Mouse (Mus musculus) CH12.LX (cell line): ENCODE measurements around the gene Gm8246. TPM values are rescaled to one million over a fixed set of nuclear protein-coding genes. Genes with fewer than 3 reads are reported as not detected.
"Not testable (repeated sequence)": the region's sequence is repeated elsewhere in the genome, so short reads cannot be mapped to it uniquely, and the experiment has no call there.

Experiments used
- DNase-seq: peaks from one replicate; pipeline ENCODE4 v3.0.0-alpha.2; 2013; ENCODE audit errors: extremely low read depth
- H3K27ac ChIP-seq: 2 replicates; pipeline ENCODE4 v1.5.1; 2012; ENCODE audit warnings: low read depth, mild to moderate bottlenecking, control low read depth, moderate library complexity; ENCODE audit not compliant: insufficient read depth
- H3K27me3 ChIP-seq: replicated peaks from 2 replicates; pipeline ENCODE3; 2012; ENCODE audit warnings: inconsistent platforms
- H3K36me3 ChIP-seq, 2 experiments: replicated peaks in 1 of 2; 2 replicates each; pipeline versions ENCODE3 to v1.6.1; 2012; ENCODE audit warnings: inconsistent platforms in 1 of 2, low read length in 1 of 2, mild to moderate bottlenecking in 1 of 2, mixed read lengths in 1 of 2, moderate library complexity in 1 of 2; ENCODE audit not compliant: control insufficient read depth in 1 of 2, insufficient read depth in 1 of 2
- H3K4me1 ChIP-seq, 2 experiments: 2 replicates each; pipeline ENCODE4 v1.6.1; 2012; ENCODE audit warnings: inconsistent platforms in 1 of 2, moderate library complexity in 1 of 2; ENCODE audit not compliant: insufficient read depth in 2 of 2, control insufficient read depth in 1 of 2
- H3K4me2 ChIP-seq: 2 replicates; pipeline ENCODE4 v1.6.1; 2012; ENCODE audit warnings: low read depth, mild to moderate bottlenecking, control low read depth; ENCODE audit not compliant: poor library complexity, insufficient read depth, severe bottlenecking
- H3K4me3 ChIP-seq, 3 experiments: fragments of 150-350 bp in 1 of 3; sonication (generic) in 1 of 3; replicated peaks in 1 of 3; 2 replicates each; pipeline versions ENCODE3 to v1.5.1; 2011 to 2012; ENCODE audit warnings: low read depth in 2 of 3, low read length in 2 of 3, mild to moderate bottlenecking in 2 of 3, moderate library complexity in 2 of 3, control low read depth in 1 of 3, improper control_type of control experiment in 1 of 3, inconsistent platforms in 1 of 3, mixed read lengths in 1 of 3; ENCODE audit not compliant: poor library complexity in 1 of 3
- H3K79me2 ChIP-seq: replicated peaks from 2 replicates; pipeline ENCODE4 v1.6.1; 2012; ENCODE audit warnings: mild to moderate bottlenecking, moderate library complexity; ENCODE audit not compliant: control insufficient read depth, poor library complexity, insufficient read depth, severe bottlenecking; ENCODE audit errors: extremely low read depth
- H3K9ac ChIP-seq: 2 replicates; pipeline ENCODE4 v1.6.1; 2012; ENCODE audit warnings: low read depth, mild to moderate bottlenecking, control low read depth, moderate library complexity; ENCODE audit not compliant: insufficient read depth
- H3K9me3 ChIP-seq: replicated peaks from 2 replicates; pipeline ENCODE3; 2012; ENCODE audit warnings: low read length, inconsistent platforms, mixed read lengths
- dilution Hi-C: fragments of 300-500 bp; cut with MboI; formaldehyde crosslinking; loops from 2 replicates; pipeline ENCODE4 v1.14.3; 2020; ENCODE audit warnings: low sequenced_read_pairs; ENCODE audit not compliant: extremely low pct_unique_long_range_greater_than_20kb, extremely low pct_ligation_motif_present
- in situ Hi-C: fragments of 300-500 bp; cut with MboI; formaldehyde crosslinking; loops from 3 replicates; pipeline ENCODE4 v1.14.3; 2019; ENCODE audit warnings: low sequenced_read_pairs, low pct_ligation_motif_present, low pct_unique_long_range_greater_than_20kb, mixed read lengths
- polyA plus RNA-seq: library from polyadenylated mRNA; unstranded; fragments of >175 nt; gene quantifications from 2 replicates; pipeline ENCODE4 v1.2.1, GENCODE M21; 2012; ENCODE audit warnings: low read depth; ENCODE audit not compliant: insufficient read length
- total RNA-seq, 2 experiments: library from RNA; depleted of rRNA; stranded (reverse); fragments of 300-350 nt in 1 of 2; fragments of >200 nt in 1 of 2; gene quantifications; 2 replicates each; pipeline ENCODE4 v1.2.3; 2012 to 2014

Gm8246 gene
- not detected in 2 replicates for total RNA-seq (2012; rRNA removed)
- not detected in 2 replicates for total RNA-seq (2014; rRNA removed)
- not detected in 2 replicates for polyA plus RNA-seq

- dilution Hi-C loops, H3K36me3 ChIP-seq, H3K4me2 ChIP-seq, H3K9me3 ChIP-seq, in situ Hi-C loops, H3K27ac ChIP-seq, H3K4me1 ChIP-seq, H3K79me2 ChIP-seq, H3K4me3 ChIP-seq, DNase-seq, H3K9ac ChIP-seq, H3K27me3 ChIP-seq: not testable (repeated sequence)
These were observed at the start of gene Gm8246 for GRCm38 (mm10) chr14:5477730-5478129. Gene Gm8246, minus strand, starts transcription at chr14:5477830.

GRCm38 (mm10) chr14:5501374-5501773 lies 23.7 kb upstream of the Gm8246 start, which contains the start of gene Gm3488:
Gene Gm3488, plus strand, starts transcription at chr14:5501674.
- H3K9ac ChIP-seq, in situ Hi-C loops, H3K36me3 ChIP-seq, H3K27me3 ChIP-seq, H3K27ac ChIP-seq, H3K4me3 ChIP-seq, H3K79me2 ChIP-seq, H3K4me1 ChIP-seq, dilution Hi-C loops, H3K4me2 ChIP-seq, DNase-seq, H3K9me3 ChIP-seq: not testable (repeated sequence)

DNA sequence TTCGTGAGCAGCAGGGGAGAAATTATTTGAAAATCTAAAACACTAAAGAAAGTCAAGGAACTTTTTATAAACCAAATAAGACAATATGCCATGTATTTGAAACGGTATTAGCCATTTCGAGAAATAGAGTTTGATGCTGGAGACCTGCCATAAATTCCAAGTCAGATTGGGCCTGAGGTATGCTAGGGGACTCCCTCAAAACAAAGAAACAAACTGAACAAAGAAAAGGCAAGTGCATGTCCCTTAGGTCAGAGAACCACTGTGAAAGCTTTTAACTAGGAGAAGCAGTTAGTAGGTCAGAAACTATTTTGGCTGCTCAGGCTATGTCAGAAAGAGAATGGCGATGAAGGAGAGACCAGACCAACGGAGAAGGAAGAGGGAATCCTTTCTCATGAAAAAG lies 6.3 kb upstream of the Gm8246 start, which contains the start of gene Gm3187:
Gene Gm3187, plus strand, starts transcription at position 301 of the 400 bp plus-strand sequence.
- dilution Hi-C loops, H3K9ac ChIP-seq, H3K4me3 ChIP-seq, DNase-seq, H3K27me3 ChIP-seq, H3K79me2 ChIP-seq, H3K4me2 ChIP-seq, H3K27ac ChIP-seq, H3K9me3 ChIP-seq, H3K36me3 ChIP-seq, in situ Hi-C loops, H3K4me1 ChIP-seq: not testable (repeated sequence)

GRCm38 (mm10) chr14:5460469-5460868 lies 17.2 kb downstream of the Gm8246 start:
- H3K4me3 ChIP-seq, in situ Hi-C loops, H3K4me1 ChIP-seq, dilution Hi-C loops, H3K36me3 ChIP-seq, H3K9me3 ChIP-seq, H3K27me3 ChIP-seq, H3K79me2 ChIP-seq, DNase-seq, H3K9ac ChIP-seq, H3K27ac ChIP-seq, H3K4me2 ChIP-seq: not testable (repeated sequence)

DNA sequence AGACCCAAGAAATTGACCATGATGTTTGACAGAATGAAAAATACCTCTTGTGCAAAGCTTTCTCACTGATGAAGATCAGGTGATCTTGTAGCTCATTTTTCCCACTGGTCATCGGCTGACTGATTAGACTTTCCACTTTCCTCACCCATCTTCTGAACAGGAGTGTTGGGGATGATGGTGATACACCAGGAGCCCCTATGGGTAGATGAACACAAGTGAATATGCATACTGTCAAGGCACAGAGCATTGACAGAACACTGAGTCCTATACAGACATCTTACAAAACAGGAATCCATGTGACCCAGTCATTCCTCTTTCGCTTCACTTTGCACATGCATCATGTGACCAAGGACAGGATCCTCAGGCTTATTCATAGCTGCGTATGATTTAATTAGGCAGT lies 22.3 kb downstream of the Gm8246 start, which contains the start of gene Gm3194:
Gene Gm3194, minus strand, starts transcription at position 101 of the 400 bp plus-strand sequence.
- H3K36me3 ChIP-seq, H3K4me1 ChIP-seq, DNase-seq, H3K27me3 ChIP-seq, H3K9ac ChIP-seq, dilution Hi-C loops, H3K4me3 ChIP-seq, in situ Hi-C loops, H3K27ac ChIP-seq, H3K9me3 ChIP-seq, H3K79me2 ChIP-seq, H3K4me2 ChIP-seq: not testable (repeated sequence)
